Mouse (Mus musculus): ENCODE results near the gene Tub.

DNA sequence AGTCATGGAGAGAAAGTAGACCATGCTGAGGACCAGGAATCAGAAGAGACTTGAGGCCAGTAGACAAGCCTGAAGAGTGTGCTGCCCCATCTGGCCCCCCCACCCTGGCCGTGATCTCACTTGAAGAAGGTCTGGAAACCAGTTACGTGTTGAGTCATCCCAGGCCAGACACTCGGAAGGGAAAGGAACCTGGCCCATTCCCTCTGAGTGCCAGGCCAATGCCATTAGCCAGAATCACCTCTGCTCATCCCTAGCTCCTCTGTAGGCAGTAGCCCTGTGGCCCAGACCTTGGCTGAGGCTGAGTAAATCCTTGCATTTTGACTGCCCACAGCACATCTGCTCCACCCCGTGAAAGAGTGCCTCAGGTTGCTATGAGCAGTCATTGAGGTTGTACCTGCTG lies 51.8 kb downstream of the Tub start:
- TF ChIP-seq ZC3H11A (IDR thresholded peaks at IDR 0.05; ENCODE audit: borderline replicate concordance, low read depth, low read length) (no peak), HCFC1 (IDR thresholded peaks at IDR 0.05; ENCODE audit: borderline replicate concordance, insufficient read depth, low read length) (no peak), ZNF384 (IDR thresholded peaks at IDR 0.05; ENCODE audit: low read depth, low read length) (no peak), CHD2 (IDR thresholded peaks at IDR 0.05; ENCODE audit: low read depth, low read length) (no peak)

All from ES-E14 (cell line).